In genomic region chr9:57789733-57790132, GRCm38 (mm10) we compare ENCODE assay signal across 19 mouse cellular contexts. TPM values are rescaled to one million over a fixed set of nuclear protein-coding genes. Genes with fewer than 3 reads are reported as not detected.
DNase-seq lines count a peak whose midpoint lies in the region; ATAC-seq and TF ChIP-seq lines count a peak whose summit lies in the region.
"Had no signal": no experiment of that assay in that cellular context is flagged by ENCODE, and none has a peak within 500 bp of the region (broad histone marks: within the 10 kb centered on the region; RNA-seq: fewer than 3 reads in every experiment).

No protein-coding gene starts in this region.

- no peak for TF ChIP-seq CTCF in liver, postnatal 0 days (IDR thresholded peaks at IDR 0.05; ENCODE audit: low read depth)
- no peak for TF ChIP-seq CTCF in thymus, adult 2 months (IDR thresholded peaks at IDR 0.05; ENCODE audit: borderline replicate concordance, control insufficient read depth, extremely low read depth, insufficient read depth, low read length, poor library complexity)

- no peak overlapping the region for H3K4me3 ChIP-seq in liver, embryonic 13.5 days (replicated peaks)
- H3K4me3 ChIP-seq in liver, postnatal 0 days (ENCODE audit: low read depth, low read length), result no peak overlapping the region
- H3K4me3 ChIP-seq in thymus, adult 2 months (ENCODE audit: control insufficient read depth, insufficient read depth, low read length), result no peak overlapping the region
- H3K4me3 ChIP-seq: embryonic facial prominence, embryonic 12.5 days; forebrain, embryonic 15.5 days; hindbrain, embryonic 10.5 days had no signal

- 0 out of 2 replicates have a peak overlapping the region, but pooled peaks have one; percentile 16 for H3K27ac ChIP-seq in liver, embryonic 13.5 days
- H3K27ac ChIP-seq in liver, postnatal 0 days (ENCODE audit: low read depth), result no peak overlapping the region
- H3K27ac ChIP-seq in thymus, adult 2 months (ENCODE audit: control insufficient read depth, insufficient read depth, low read length), result 0 out of 2 replicates have a peak overlapping the region, but pooled peaks have one; percentile 11
- H3K27ac ChIP-seq: embryonic facial prominence, embryonic 12.5 days; forebrain, embryonic 15.5 days; hindbrain, embryonic 10.5 days; hindbrain, embryonic 14.5 days had no signal

- WGBS in liver, embryonic 13.5 days (ENCODE audit: insufficient replicate concordance), result 31% methylated on average over 3 of the region's 3 CpGs
- WGBS in liver, postnatal 0 days (ENCODE audit: insufficient replicate concordance), result 38% methylated on average over 3 of the region's 3 CpGs
- WGBS in thymus, adult 2 months, result 8% methylated on average over 3 of the region's 3 CpGs

- peaks cover 10% of the 10 kb centered on the region; the same call in 1 of the 2 replicates for H3K4me1 ChIP-seq in liver, embryonic 13.5 days (replicated peaks)
- no peaks in the 10 kb centered on the region for H3K4me1 ChIP-seq in liver, postnatal 0 days (ENCODE audit: insufficient read depth)
- H3K4me1 ChIP-seq in thymus, adult 2 months (replicated peaks; ENCODE audit: control insufficient read depth, insufficient read depth, low read length), result peaks cover 25% of the 10 kb centered on the region
- H3K4me1 ChIP-seq: embryonic facial prominence, embryonic 12.5 days; forebrain, embryonic 15.5 days; hindbrain, embryonic 10.5 days had no signal

- no peak for TF ChIP-seq EP300 in liver, postnatal 0 days (IDR thresholded peaks at IDR 0.05; ENCODE audit: low read depth)

- no peak for DNase-seq in liver, embryonic 13.5 days
- DNase-seq in liver, postnatal 0 days, result no peak
- DNase-seq in thymus, adult 2 months, result peak; percentile 38
- DNase-seq in thymus, adult 18-20 months, result no peak
- peak; percentile 22 to 36 for DNase-seq in natural killer cell, adult 2 months (ENCODE audit: low spot score in 2 of 2)
- DNase-seq in urinary bladder, postnatal 25 days (ENCODE audit: low spot score), result no peak
- no peak for DNase-seq in left cerebral cortex, adult 9 months (ENCODE audit: low spot score in 2 of 2)
- DNase-seq: adrenal gland, adult 8-10 months; adrenal gland, postnatal 36 days; cerebellum, adult 2 months; cerebellum, postnatal 10 days; gastrocnemius, postnatal 36 days; heart, adult 11 months; heart, postnatal 10 days had no signal

- H3K9ac ChIP-seq in liver, embryonic 13.5 days, result no peak overlapping the region
- H3K9ac ChIP-seq in liver, postnatal 0 days (replicated peaks), result no peak overlapping the region
- H3K9ac ChIP-seq: embryonic facial prominence, embryonic 12.5 days; forebrain, embryonic 15.5 days; hindbrain, embryonic 14.5 days had no signal

- peaks cover 52% of the 10 kb centered on the region for H3K36me3 ChIP-seq in liver, embryonic 13.5 days
- H3K36me3 ChIP-seq in liver, postnatal 0 days (replicated peaks; ENCODE audit: insufficient read depth, low read length), result peaks cover 35% of the 10 kb centered on the region
- H3K36me3 ChIP-seq in thymus, adult 2 months (ENCODE audit: control insufficient read depth, insufficient read depth, low read length), result peaks cover 12% of the 10 kb centered on the region

- H3K27me3 ChIP-seq in liver, embryonic 13.5 days, result no peaks in the 10 kb centered on the region
- H3K27me3 ChIP-seq in liver, postnatal 0 days (ENCODE audit: insufficient read depth, low read length), result no peaks in the 10 kb centered on the region
- no peaks in the 10 kb centered on the region for H3K27me3 ChIP-seq in thymus, adult 2 months (ENCODE audit: control insufficient read depth, insufficient read depth, low read length)
- H3K27me3 ChIP-seq: embryonic facial prominence, embryonic 12.5 days; forebrain, embryonic 15.5 days had no signal

- no peak overlapping the region for H3K4me2 ChIP-seq in liver, embryonic 13.5 days
- H3K4me2 ChIP-seq in liver, postnatal 0 days (ENCODE audit: low read depth, low read length), result no peak overlapping the region
- H3K4me2 ChIP-seq: embryonic facial prominence, embryonic 12.5 days; forebrain, embryonic 15.5 days; hindbrain, embryonic 14.5 days had no signal

- TF ChIP-seq POLR2A in thymus, adult 2 months (IDR thresholded peaks at IDR 0.05; ENCODE audit: control insufficient read depth, extremely low read depth, insufficient read depth, low read length, poor library complexity), result no peak

- H3K9me3 ChIP-seq in liver, embryonic 13.5 days (replicated peaks), result no peaks in the 10 kb centered on the region
- H3K9me3 ChIP-seq in liver, postnatal 0 days (ENCODE audit: low read length), result no peaks in the 10 kb centered on the region
- H3K9me3 ChIP-seq: embryonic facial prominence, embryonic 12.5 days; forebrain, embryonic 15.5 days; hindbrain, embryonic 10.5 days had no signal

- ATAC-seq in liver, embryonic 13.5 days (ENCODE audit: low read depth), result no peak
- no peak for ATAC-seq in liver, postnatal 0 days
- ATAC-seq in common myeloid progenitor, adult 5-6 weeks (replicated peaks; ENCODE audit: low read depth, poor library complexity, severe bottlenecking), result peak; percentile 76
- ATAC-seq: forebrain, embryonic 15.5 days had no signal

RNA-seq across cellular contexts. Expression of gene Clk3, which starts 24.1 kb away (rescaled TPM):
- polyA plus RNA-seq in liver, embryonic 13.5 days (2015; fragmentation: Nextera tagmentation; extraction: Ambion mirVana), result 86.2 and 97.4 TPM in 2 replicates
- 40.2 and 40.4 TPM in 2 replicates for polyA plus RNA-seq in liver, postnatal 0 days (2015; fragmentation: Nextera tagmentation; extraction: Ambion mirVana)
- 597 and 762 TPM in 2 replicates for polyA plus RNA-seq in thymus, adult 2 months (2012; rRNA removed)
- total RNA-seq in common myeloid progenitor, adult 5-6 weeks (2017), result 38.1 and 40.5 TPM in 2 replicates

RNA-seq across cellular contexts. Expression of gene Arid3b, which starts 46.9 kb away (rescaled TPM):
- 9.7 and 11.7 TPM in 2 replicates for polyA plus RNA-seq in liver, embryonic 13.5 days (2015; fragmentation: Nextera tagmentation; extraction: Ambion mirVana)
- polyA plus RNA-seq in liver, postnatal 0 days (2015; fragmentation: Nextera tagmentation; extraction: Ambion mirVana), result 4.6 and 4.7 TPM in 2 replicates
- 68.0 and 70.3 TPM in 2 replicates for polyA plus RNA-seq in thymus, adult 2 months (2012; rRNA removed)
- 1.9 and 2.2 TPM in 2 replicates for total RNA-seq in common myeloid progenitor, adult 5-6 weeks (2017)

Comparison
In these comparisons a context has a peak if more than half of its experiments do, and no peak if none do; other contexts are left out.
1. DNase-seq: peak in thymus, adult 2 months (single experiment) and natural killer cell, adult 2 months (2 of 2); none in liver, embryonic 13.5 days (single experiment), liver, postnatal 0 days (single experiment), thymus, adult 18-20 months (0 of 2), urinary bladder, postnatal 25 days (single experiment) and left cerebral cortex, adult 9 months (0 of 2).